Mouse (Mus musculus): ENCODE results near the gene Olfr643. TPM values are rescaled to one million over a fixed set of nuclear protein-coding genes. Genes with fewer than 3 reads are reported as not detected.

Olfr643 gene
- polyA plus RNA-seq, 1 experiment from 2014 or later = not detected

DNA sequence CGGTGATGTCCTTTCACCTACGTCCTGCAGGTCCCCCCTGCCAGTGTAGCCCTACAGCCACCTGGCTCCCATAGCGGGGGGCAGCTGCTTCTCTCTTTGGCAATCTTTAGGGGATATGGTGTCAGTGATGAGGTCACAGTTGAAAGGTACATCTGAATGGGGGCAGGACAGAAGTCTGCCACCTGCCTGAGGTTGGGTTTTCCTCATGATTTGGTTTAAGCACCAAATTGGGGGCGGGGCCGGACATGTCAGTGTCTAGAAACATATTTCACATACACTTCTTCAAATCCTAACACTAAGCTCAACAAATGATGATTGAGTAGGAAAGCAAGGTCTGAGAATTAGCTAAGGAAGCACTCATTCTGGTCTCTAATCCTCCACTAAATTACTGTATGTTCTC is 7.5 kb downstream of the Olfr643 start, which contains the start of gene Ubqln5:
Gene Ubqln5, minus strand, starts transcription at position 101 of the 400 bp plus-strand sequence.
- WGBS = 89% methylated on average over 5 of the region's 5 CpGs
- no peak within 1 kb of the TSS for H3K4me2 ChIP-seq (ENCODE audit: low read length)
- H3K36me3 ChIP-seq (ENCODE audit: control insufficient read depth, insufficient read depth) = no peaks in the 10 kb centered on the region
- no peak within 1 kb of the TSS for H3K9ac ChIP-seq (replicated peaks; ENCODE audit: low read depth, low read length)
- no peaks in the 10 kb centered on the region for H3K4me1 ChIP-seq (replicated peaks; ENCODE audit: control insufficient read depth, insufficient read depth, low read length)
- H3K27me3 ChIP-seq (replicated peaks; ENCODE audit: control insufficient read depth, insufficient read depth, low read length) = no peaks in the 10 kb centered on the region
- no peaks in the 10 kb centered on the region for H3K9me3 ChIP-seq (ENCODE audit: control insufficient read depth, low read length)
- H3K27ac ChIP-seq (ENCODE audit: low read length) = no peak within 1 kb of the TSS
- no peak within 1 kb of the TSS for H3K4me3 ChIP-seq (replicated peaks; ENCODE audit: low read length)
- no peak for ATAC-seq

DNA sequence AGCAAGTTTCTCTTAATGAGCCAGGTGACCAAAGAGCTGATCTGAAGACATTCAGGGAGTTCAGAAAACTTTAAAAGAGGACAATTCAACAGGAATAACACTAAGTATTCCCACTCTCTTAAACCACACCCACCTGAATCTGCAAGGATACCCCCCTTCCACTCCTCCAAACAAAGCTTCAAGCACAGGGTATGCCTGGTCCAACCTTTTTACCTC is 32.5 kb downstream of the Olfr643 start, which contains the start of gene Olfr646:
Gene Olfr646, plus strand, starts transcription at position 117 of the 216 bp plus-strand sequence.
- H3K4me2 ChIP-seq (ENCODE audit: low read length) = no peak within 1 kb of the TSS
- no peak within 1 kb of the TSS for H3K4me3 ChIP-seq (replicated peaks; ENCODE audit: low read length)
- no peak within 1 kb of the TSS for H3K27ac ChIP-seq (ENCODE audit: low read length)
- H3K9ac ChIP-seq (replicated peaks; ENCODE audit: low read depth, low read length) = no peak within 1 kb of the TSS
- no peaks in the 10 kb centered on the region for H3K36me3 ChIP-seq (ENCODE audit: control insufficient read depth, insufficient read depth)
- H3K9me3 ChIP-seq (ENCODE audit: control insufficient read depth, low read length) = no peaks in the 10 kb centered on the region
- ATAC-seq = no peak
- no peaks in the 10 kb centered on the region for H3K27me3 ChIP-seq (replicated peaks; ENCODE audit: control insufficient read depth, insufficient read depth, low read length)
- H3K4me1 ChIP-seq (replicated peaks; ENCODE audit: control insufficient read depth, insufficient read depth, low read length) = no peaks in the 10 kb centered on the region

DNA sequence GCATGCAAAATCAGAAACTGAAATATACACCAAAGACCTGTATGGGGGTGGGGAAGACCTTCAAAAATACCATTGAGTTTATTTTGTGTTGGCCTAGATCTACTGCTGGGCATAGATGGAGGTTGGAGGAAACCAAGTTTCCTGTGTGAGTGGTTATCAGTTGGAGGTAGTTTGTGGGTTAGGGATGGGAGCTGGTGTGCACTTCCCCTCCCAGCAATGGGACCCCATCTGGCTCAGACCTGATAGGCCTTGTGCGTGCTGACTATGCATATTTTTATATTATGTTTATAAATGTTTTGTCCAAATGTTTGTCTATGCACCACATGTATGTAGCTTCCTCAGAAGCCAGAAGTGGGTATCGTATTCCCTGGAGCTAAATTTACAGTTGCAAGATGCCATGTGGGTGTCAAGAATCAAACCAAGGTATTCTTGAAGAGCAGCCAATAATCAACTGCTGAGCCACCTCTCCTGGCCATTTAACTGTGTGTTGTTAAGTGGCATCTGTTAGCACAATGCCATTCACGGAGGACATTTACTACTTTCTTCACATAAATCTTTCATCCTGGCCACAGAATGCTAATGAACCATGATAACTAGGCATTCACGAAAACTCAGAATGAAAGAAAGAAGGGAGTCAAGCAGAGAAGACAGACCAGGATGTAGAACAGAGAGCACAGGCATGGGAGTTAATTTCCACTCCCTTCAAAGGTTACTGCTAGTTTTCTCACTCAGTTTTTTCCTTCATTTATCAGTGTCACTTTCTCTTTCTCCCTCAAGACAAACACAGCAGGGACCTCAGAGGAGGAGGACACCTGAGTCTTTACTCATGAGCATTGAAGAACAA is 33.1 kb downstream of the Olfr643 start:
- Histone ChIP-seq H3K4me1 (replicated peaks; ENCODE audit: control insufficient read depth, insufficient read depth, low read length) (no peaks in the 10 kb centered on the region), H3K27ac (ENCODE audit: low read length) (no peak overlapping the region), H3K36me3 (ENCODE audit: control insufficient read depth, insufficient read depth) (no peaks in the 10 kb centered on the region), H3K27me3 (replicated peaks; ENCODE audit: control insufficient read depth, insufficient read depth, low read length) (no peaks in the 10 kb centered on the region), H3K9me3 (ENCODE audit: control insufficient read depth, low read length) (no peaks in the 10 kb centered on the region), H3K4me2 (ENCODE audit: low read length) (no peak overlapping the region), H3K9ac (replicated peaks; ENCODE audit: low read depth, low read length) (no peak overlapping the region), H3K4me3 (replicated peaks; ENCODE audit: low read length) (no peak overlapping the region)
- 54% methylated on average over 4 of the region's 4 CpGs for WGBS
- no peak for ATAC-seq

- WGBS = 88% methylated on average over 1 of the region's 1 CpGs
- Histone ChIP-seq H3K36me3 (ENCODE audit: control insufficient read depth, insufficient read depth) (no peaks in the 10 kb centered on the region), H3K9me3 (ENCODE audit: control insufficient read depth, low read length) (no peaks in the 10 kb centered on the region), H3K27ac (ENCODE audit: low read length) (no peak within 1 kb of the TSS), H3K4me2 (ENCODE audit: low read length) (no peak within 1 kb of the TSS), H3K9ac (replicated peaks; ENCODE audit: low read depth, low read length) (no peak within 1 kb of the TSS), H3K27me3 (replicated peaks; ENCODE audit: control insufficient read depth, insufficient read depth, low read length) (no peaks in the 10 kb centered on the region), H3K4me1 (replicated peaks; ENCODE audit: control insufficient read depth, insufficient read depth, low read length) (no peaks in the 10 kb centered on the region), H3K4me3 (replicated peaks; ENCODE audit: low read length) (no peak within 1 kb of the TSS)
- ATAC-seq = no peak
Measured at GRCm38 (mm10) chr7:104085365-104085764, 51.8 kb downstream of the Olfr643 start, which contains the start of gene Olfr645. TSS of gene Olfr645 (minus strand) at chr7:104085465.

DNA sequence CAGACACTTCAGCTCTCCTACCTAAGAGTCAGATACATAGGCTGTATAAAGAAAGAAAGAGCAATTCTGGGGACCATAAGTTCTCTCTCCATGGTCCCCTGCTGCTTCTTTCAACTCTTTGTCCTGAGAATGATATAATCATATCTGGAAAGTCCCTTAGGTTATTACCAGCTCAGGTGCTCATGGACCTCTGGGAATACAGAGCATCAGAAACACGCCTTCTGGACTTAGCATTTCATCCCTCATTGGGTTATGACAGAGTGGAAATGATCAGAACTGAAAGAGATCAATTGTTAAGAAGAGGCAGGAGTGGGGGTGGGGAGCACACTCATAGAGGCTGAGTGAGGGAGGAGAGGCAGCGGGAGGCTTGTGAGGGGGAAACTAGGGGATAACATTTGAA is 65.4 kb downstream of the Olfr643 start, which contains the start of gene Olfr644:
Gene Olfr644, minus strand, starts transcription at position 101 of the 400 bp plus-strand sequence.
- Histone ChIP-seq H3K9ac (replicated peaks; ENCODE audit: low read depth, low read length) (no peak within 1 kb of the TSS), H3K4me1 (replicated peaks; ENCODE audit: control insufficient read depth, insufficient read depth, low read length) (no peaks in the 10 kb centered on the region), H3K27ac (ENCODE audit: low read length) (no peak within 1 kb of the TSS), H3K4me3 (replicated peaks; ENCODE audit: low read length) (no peak within 1 kb of the TSS), H3K4me2 (ENCODE audit: low read length) (no peak within 1 kb of the TSS), H3K36me3 (ENCODE audit: control insufficient read depth, insufficient read depth) (no peaks in the 10 kb centered on the region), H3K9me3 (ENCODE audit: control insufficient read depth, low read length) (0 out of 2 replicates have a peak, but pooled peaks cover 3% of the 10 kb centered on the region), H3K27me3 (replicated peaks; ENCODE audit: control insufficient read depth, insufficient read depth, low read length) (no peaks in the 10 kb centered on the region)
- WGBS = 70% methylated on average over 2 of the region's 2 CpGs
- no peak for ATAC-seq

DNA sequence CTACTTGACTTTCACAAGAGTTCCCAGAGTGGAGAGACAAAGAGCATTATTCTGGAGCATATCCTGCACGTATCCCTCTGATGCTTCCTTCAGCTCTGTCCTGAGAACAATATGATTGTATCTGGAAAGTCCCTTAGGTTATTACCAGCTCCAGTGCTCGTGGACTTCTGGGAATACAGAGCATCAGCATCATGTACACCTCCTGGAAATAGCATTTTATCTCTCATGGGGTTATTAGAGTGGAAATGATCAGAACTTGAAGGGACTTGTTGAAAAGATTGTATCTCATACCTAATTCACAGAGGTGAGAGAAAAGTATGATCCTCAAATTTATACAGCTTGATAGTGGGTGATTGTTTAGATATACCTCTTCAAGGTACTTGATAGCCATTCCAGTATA is 75.9 kb downstream of the Olfr643 start, which contains the start of gene 4930516K23Rik:
Gene 4930516K23Rik, minus strand, starts transcription at position 101 of the 400 bp plus-strand sequence.
- no peaks in the 10 kb centered on the region for H3K9me3 ChIP-seq (ENCODE audit: control insufficient read depth, low read length)
- no peak for ATAC-seq
- WGBS = 57% methylated on average over 2 of the region's 2 CpGs

GRCm38 (mm10) chr7:104059215-104059614 is 78.0 kb downstream of the Olfr643 start:
- Histone ChIP-seq H3K4me1 (replicated peaks; ENCODE audit: control insufficient read depth, insufficient read depth, low read length) (no peaks in the 10 kb centered on the region), H3K4me2 (ENCODE audit: low read length) (no peak overlapping the region), H3K27me3 (replicated peaks; ENCODE audit: control insufficient read depth, insufficient read depth, low read length) (no peaks in the 10 kb centered on the region), H3K9ac (replicated peaks; ENCODE audit: low read depth, low read length) (no peak overlapping the region), H3K27ac (ENCODE audit: low read length) (no peak overlapping the region), H3K9me3 (ENCODE audit: control insufficient read depth, low read length) (no peaks in the 10 kb centered on the region), H3K36me3 (ENCODE audit: control insufficient read depth, insufficient read depth) (no peaks in the 10 kb centered on the region), H3K4me3 (replicated peaks; ENCODE audit: low read length) (no peak overlapping the region)
- 94% methylated on average over 1 of the region's 1 CpGs for WGBS
- ATAC-seq = no peak

More for the DNA sequence above, 75.9 kb downstream of the Olfr643 start, which contains the start of gene 4930516K23Rik:
- no peaks in the 10 kb centered on the region for H3K36me3 ChIP-seq (ENCODE audit: control insufficient read depth, insufficient read depth)
- no peak within 1 kb of the TSS for H3K4me3 ChIP-seq (replicated peaks; ENCODE audit: low read length)
- H3K27me3 ChIP-seq (replicated peaks; ENCODE audit: control insufficient read depth, insufficient read depth, low read length) = no peaks in the 10 kb centered on the region
- H3K27ac ChIP-seq (ENCODE audit: low read length) = no peak within 1 kb of the TSS
- H3K4me2 ChIP-seq (ENCODE audit: low read length) = no peak within 1 kb of the TSS
- no peak within 1 kb of the TSS for H3K9ac ChIP-seq (replicated peaks; ENCODE audit: low read depth, low read length)
- no peaks in the 10 kb centered on the region for H3K4me1 ChIP-seq (replicated peaks; ENCODE audit: control insufficient read depth, insufficient read depth, low read length)

GRCm38 (mm10) chr7:104052566-104052965 is 84.6 kb downstream of the Olfr643 start, which contains the start of gene Olfr642:
TSS of gene Olfr642 (minus strand) at chr7:104052666.
- Histone ChIP-seq H3K4me1 (replicated peaks; ENCODE audit: control insufficient read depth, insufficient read depth, low read length) (no peaks in the 10 kb centered on the region), H3K27ac (ENCODE audit: low read length) (no peak within 1 kb of the TSS), H3K9ac (replicated peaks; ENCODE audit: low read depth, low read length) (no peak within 1 kb of the TSS), H3K27me3 (replicated peaks; ENCODE audit: control insufficient read depth, insufficient read depth, low read length) (no peaks in the 10 kb centered on the region), H3K9me3 (ENCODE audit: control insufficient read depth, low read length) (no peaks in the 10 kb centered on the region), H3K4me2 (ENCODE audit: low read length) (no peak within 1 kb of the TSS), H3K36me3 (ENCODE audit: control insufficient read depth, insufficient read depth) (no peaks in the 10 kb centered on the region), H3K4me3 (replicated peaks; ENCODE audit: low read length) (no peak within 1 kb of the TSS)
- no peak for ATAC-seq
- WGBS = 78% methylated on average over 1 of the region's 1 CpGs

DNA sequence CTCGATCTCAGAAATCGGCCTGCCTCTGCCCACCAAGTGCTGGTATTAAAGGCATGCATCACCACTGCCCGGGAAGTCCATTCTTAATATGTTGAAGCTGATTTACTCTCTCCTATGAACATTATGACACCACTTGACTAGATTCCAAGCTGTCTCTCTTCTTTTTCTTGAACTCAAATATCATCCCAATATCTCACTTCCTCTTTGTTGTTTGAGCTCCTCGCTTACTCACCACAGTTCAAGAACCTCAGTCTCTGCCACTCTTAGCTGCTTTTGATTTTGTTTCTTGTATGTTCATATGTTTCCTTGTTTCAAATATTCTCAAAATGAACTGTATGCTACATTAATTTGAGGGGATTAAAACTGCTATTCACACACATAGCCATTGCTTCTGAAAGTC is 86.5 kb downstream of the Olfr643 start:
- Histone ChIP-seq H3K4me1 (replicated peaks; ENCODE audit: control insufficient read depth, insufficient read depth, low read length) (no peaks in the 10 kb centered on the region), H3K36me3 (ENCODE audit: control insufficient read depth, insufficient read depth) (no peaks in the 10 kb centered on the region), H3K27me3 (replicated peaks; ENCODE audit: control insufficient read depth, insufficient read depth, low read length) (no peaks in the 10 kb centered on the region), H3K9me3 (ENCODE audit: control insufficient read depth, low read length) (no peaks in the 10 kb centered on the region), H3K27ac (ENCODE audit: low read length) (no peak overlapping the region), H3K9ac (replicated peaks; ENCODE audit: low read depth, low read length) (no peak overlapping the region), H3K4me2 (ENCODE audit: low read length) (no peak overlapping the region), H3K4me3 (replicated peaks; ENCODE audit: low read length) (no peak overlapping the region)
- no peak for ATAC-seq
- WGBS = 92% methylated on average over 4 of the region's 4 CpGs
